Mouse (Mus musculus) E14TG2a.4 (cell line): ENCODE results near the gene Gm26602.

Experiments
- CTCF ChIP-seq: conservative IDR thresholded peaks from 2 replicates; pipeline ENCODE4 v1.5.1; 2014; ENCODE audit warnings: low read length
- NANOG ChIP-seq: IDR thresholded peaks from 2 replicates; pipeline ENCODE4 v1.6.1; 2014; ENCODE audit warnings: borderline replicate concordance, low read length, mixed read lengths
- POU5F1 ChIP-seq: IDR thresholded peaks from 2 replicates; pipeline ENCODE4 v1.6.1; 2014; ENCODE audit warnings: low read length, borderline replicate concordance

DNA sequence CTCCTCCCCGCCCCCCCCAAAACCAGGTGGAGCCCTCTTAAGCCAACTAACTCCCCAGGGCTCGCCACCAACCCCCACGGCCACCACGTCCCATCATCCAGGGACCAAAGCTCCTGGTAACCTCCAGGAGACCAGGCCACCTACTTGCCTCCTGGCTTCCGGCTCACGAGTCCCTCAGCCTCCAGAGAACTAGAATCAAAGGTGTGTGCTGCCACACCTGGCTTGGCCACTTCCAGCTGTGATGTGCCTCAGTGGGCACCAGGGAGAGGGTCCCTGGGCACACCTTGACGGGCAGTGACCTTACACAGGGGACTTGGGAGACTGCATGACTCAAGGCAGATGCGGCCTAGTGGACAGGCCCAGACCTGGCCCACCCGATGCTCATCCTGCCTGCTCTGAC, 45.0 kb downstream of the Gm26602 start:
- TF ChIP-seq CTCF (no peak), NANOG (no peak), POU5F1 (no peak)
